Mouse (Mus musculus) embryonic fibroblast, embryonic 13.5 days (primary cell): ENCODE measurements around the gene Brpf1.

Source experiments
- CTCF ChIP-seq: IDR thresholded peaks from 2 replicates; pipeline ENCODE4 v1.5.1; 2011; ENCODE audit warnings: mild to moderate bottlenecking, control low read depth, low read length, moderate library complexity, borderline replicate concordance; ENCODE audit not compliant: insufficient read depth
- POLR2A ChIP-seq: IDR thresholded peaks from 2 replicates; pipeline ENCODE4 v1.6.1; 2011; ENCODE audit warnings: low read depth, mild to moderate bottlenecking, control low read depth, low read length, moderate library complexity

DNA sequence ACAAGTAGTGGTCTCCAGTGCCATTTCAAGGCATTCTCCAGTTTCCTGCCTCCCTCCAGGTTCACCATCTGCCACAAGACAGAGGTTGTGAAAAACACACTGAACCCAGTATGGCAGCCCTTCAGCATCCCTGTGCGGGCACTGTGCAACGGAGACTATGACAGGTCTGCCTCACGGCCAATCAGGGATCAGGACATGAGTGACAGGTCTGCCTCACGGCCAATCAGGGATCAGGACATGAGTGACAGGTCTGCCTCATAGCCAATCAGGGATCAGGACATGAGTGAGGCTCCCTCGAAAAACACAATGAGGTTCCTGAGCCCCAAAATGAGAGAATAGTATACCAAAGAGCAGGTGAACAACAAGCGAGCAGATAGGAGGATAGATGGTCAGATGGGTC lies 16.6 kb upstream of the Brpf1 start:
- TF ChIP-seq POLR2A (no peak), CTCF (no peak)
